Mouse (Mus musculus) CH12.LX (cell line): ENCODE measurements around the gene Igfbp2. TPM values are rescaled to one million over a fixed set of nuclear protein-coding genes. Genes with fewer than 3 reads are reported as not detected.

Source experiments
- DNase-seq: peaks from one replicate; pipeline ENCODE4 v3.0.0-alpha.2; 2013; ENCODE audit errors: extremely low read depth
- H3K27ac ChIP-seq: 2 replicates; pipeline ENCODE4 v1.5.1; 2012; ENCODE audit warnings: low read depth, mild to moderate bottlenecking, control low read depth, moderate library complexity; ENCODE audit not compliant: insufficient read depth
- H3K27me3 ChIP-seq: replicated peaks from 2 replicates; pipeline ENCODE3; 2012; ENCODE audit warnings: inconsistent platforms
- H3K36me3 ChIP-seq, 2 experiments: replicated peaks in 1 of 2; 2 replicates each; pipeline versions ENCODE3 to v1.6.1; 2012; ENCODE audit warnings: inconsistent platforms in 1 of 2, low read length in 1 of 2, mild to moderate bottlenecking in 1 of 2, mixed read lengths in 1 of 2, moderate library complexity in 1 of 2; ENCODE audit not compliant: control insufficient read depth in 1 of 2, insufficient read depth in 1 of 2
- H3K4me1 ChIP-seq, 2 experiments: 2 replicates each; pipeline ENCODE4 v1.6.1; 2012; ENCODE audit warnings: inconsistent platforms in 1 of 2, moderate library complexity in 1 of 2; ENCODE audit not compliant: insufficient read depth in 2 of 2, control insufficient read depth in 1 of 2
- H3K4me2 ChIP-seq: 2 replicates; pipeline ENCODE4 v1.6.1; 2012; ENCODE audit warnings: low read depth, mild to moderate bottlenecking, control low read depth; ENCODE audit not compliant: poor library complexity, insufficient read depth, severe bottlenecking
- H3K4me3 ChIP-seq, 3 experiments: fragments of 150-350 bp in 1 of 3; sonication (generic) in 1 of 3; replicated peaks in 1 of 3; 2 replicates each; pipeline versions ENCODE3 to v1.5.1; 2011 to 2012; ENCODE audit warnings: low read depth in 2 of 3, low read length in 2 of 3, mild to moderate bottlenecking in 2 of 3, moderate library complexity in 2 of 3, control low read depth in 1 of 3, improper control_type of control experiment in 1 of 3, inconsistent platforms in 1 of 3, mixed read lengths in 1 of 3; ENCODE audit not compliant: poor library complexity in 1 of 3
- H3K79me2 ChIP-seq: replicated peaks from 2 replicates; pipeline ENCODE4 v1.6.1; 2012; ENCODE audit warnings: mild to moderate bottlenecking, moderate library complexity; ENCODE audit not compliant: control insufficient read depth, poor library complexity, insufficient read depth, severe bottlenecking; ENCODE audit errors: extremely low read depth
- H3K9ac ChIP-seq: 2 replicates; pipeline ENCODE4 v1.6.1; 2012; ENCODE audit warnings: low read depth, mild to moderate bottlenecking, control low read depth, moderate library complexity; ENCODE audit not compliant: insufficient read depth
- H3K9me3 ChIP-seq: replicated peaks from 2 replicates; pipeline ENCODE3; 2012; ENCODE audit warnings: low read length, inconsistent platforms, mixed read lengths
- BHLHE40 ChIP-seq: IDR thresholded peaks from 2 replicates; pipeline ENCODE4 v1.6.1; 2011; ENCODE audit warnings: mild to moderate bottlenecking, low read depth, low read length, improper control_type of control experiment
- CHD1 ChIP-seq: IDR thresholded peaks from 2 replicates; pipeline ENCODE4 v1.6.1; 2012; ENCODE audit warnings: low read depth, low read length, improper control_type of control experiment, inconsistent platforms
- CHD2 ChIP-seq: IDR thresholded peaks from 2 replicates; pipeline ENCODE4 v1.6.1; 2011; ENCODE audit warnings: low read length, improper control_type of control experiment
- CTCF ChIP-seq, 2 experiments: IDR thresholded peaks in 1 of 2; conservative IDR thresholded peaks in 1 of 2; 2 replicates each; pipeline ENCODE4 v1.5.1; 2011 to 2012; ENCODE audit warnings: low read depth in 2 of 2, low read length in 2 of 2, improper control_type of control experiment in 1 of 2, inconsistent platforms in 1 of 2, mild to moderate bottlenecking in 1 of 2, moderate library complexity in 1 of 2
- E2F4 ChIP-seq: IDR thresholded peaks from 2 replicates; pipeline ENCODE4 v1.6.1; 2011; ENCODE audit warnings: low read depth, low read length, improper control_type of control experiment; ENCODE audit not compliant: insufficient replicate concordance
- ELF1 ChIP-seq: IDR thresholded peaks from 2 replicates; pipeline ENCODE4 v1.6.1; 2014; ENCODE audit warnings: low read depth, mild to moderate bottlenecking, inconsistent platforms, low read length, improper control_type of control experiment
- EP300 ChIP-seq: IDR thresholded peaks from 2 replicates; pipeline ENCODE4 v1.6.1; 2011; ENCODE audit warnings: low read length, improper control_type of control experiment
- HCFC1 ChIP-seq: IDR thresholded peaks from 2 replicates; pipeline ENCODE4 v1.6.1; 2012; ENCODE audit warnings: low read depth, mild to moderate bottlenecking, inconsistent platforms, low read length, improper control_type of control experiment
- IRF4 ChIP-seq: IDR thresholded peaks from 2 replicates; pipeline ENCODE4 v1.6.1; 2014; ENCODE audit warnings: low read depth, mild to moderate bottlenecking, inconsistent platforms, low read length, improper control_type of control experiment
- JUN ChIP-seq: IDR thresholded peaks from 2 replicates; pipeline ENCODE4 v1.6.1; 2011; ENCODE audit warnings: low read depth, mild to moderate bottlenecking, low read length, improper control_type of control experiment, moderate library complexity; ENCODE audit not compliant: insufficient read depth
- JUND ChIP-seq: conservative IDR thresholded peaks from 2 replicates; pipeline ENCODE4 v1.6.1; 2011; ENCODE audit warnings: low read depth, low read length, improper control_type of control experiment
- KAT2A ChIP-seq: IDR thresholded peaks from 2 replicates; pipeline ENCODE4 v1.6.1; 2012; ENCODE audit warnings: low read length, improper control_type of control experiment, inconsistent platforms; ENCODE audit not compliant: insufficient replicate concordance
- MAX ChIP-seq: IDR thresholded peaks from 2 replicates; pipeline ENCODE4 v1.6.1; 2011; ENCODE audit warnings: low read length, improper control_type of control experiment
- MEF2A ChIP-seq: IDR thresholded peaks from 2 replicates; pipeline ENCODE4 v1.6.1; 2014; ENCODE audit warnings: low read depth, mild to moderate bottlenecking, inconsistent platforms, low read length, improper control_type of control experiment, borderline replicate concordance
- MXI1 ChIP-seq: IDR thresholded peaks from 2 replicates; pipeline ENCODE4 v1.6.1; 2011; ENCODE audit warnings: mild to moderate bottlenecking, low read depth, low read length, improper control_type of control experiment
- MYC ChIP-seq: IDR thresholded peaks from 2 replicates; pipeline ENCODE4 v1.6.1; 2011; ENCODE audit warnings: low read depth, mild to moderate bottlenecking, improper control_type of control experiment, low read length
- PAX5 ChIP-seq: IDR thresholded peaks from 2 replicates; pipeline ENCODE4 v1.6.1; 2012; ENCODE audit warnings: low read length, inconsistent platforms, mixed read lengths
- POLR2A ChIP-seq: IDR thresholded peaks from 2 replicates; pipeline ENCODE4 v1.6.1; 2011; ENCODE audit warnings: low read depth, mild to moderate bottlenecking, improper control_type of control experiment, low read length
- POLR2AphosphoS2 ChIP-seq: IDR thresholded peaks from 2 replicates; pipeline ENCODE4 v1.6.1; 2011; ENCODE audit warnings: low read depth, low read length, improper control_type of control experiment
- RAD21 ChIP-seq: IDR thresholded peaks from 2 replicates; pipeline ENCODE4 v1.6.1; 2011; ENCODE audit warnings: low read depth, mild to moderate bottlenecking, low read length, improper control_type of control experiment, moderate library complexity
- SIN3A ChIP-seq: IDR thresholded peaks from 2 replicates; pipeline ENCODE4 v1.6.1; 2012; ENCODE audit warnings: low read length, improper control_type of control experiment, inconsistent platforms
- SMC3 ChIP-seq: IDR thresholded peaks from 2 replicates; pipeline ENCODE4 v1.6.1; 2011; ENCODE audit warnings: low read depth, low read length, improper control_type of control experiment
- TCF12 ChIP-seq: IDR thresholded peaks from 2 replicates; pipeline ENCODE4 v1.6.1; 2014; ENCODE audit warnings: low read depth, mild to moderate bottlenecking, inconsistent platforms, low read length, improper control_type of control experiment
- UBTF ChIP-seq: IDR thresholded peaks from 2 replicates; pipeline ENCODE4 v1.6.1; 2012; ENCODE audit warnings: low read depth, mild to moderate bottlenecking, inconsistent platforms, low read length, improper control_type of control experiment, moderate library complexity
- ZC3H11A ChIP-seq: IDR thresholded peaks from 2 replicates; pipeline ENCODE4 v1.6.1; 2012; ENCODE audit warnings: low read depth, mild to moderate bottlenecking, inconsistent platforms, low read length, improper control_type of control experiment
- ZKSCAN1 ChIP-seq: IDR thresholded peaks from 2 replicates; pipeline ENCODE4 v1.6.1; 2012; ENCODE audit warnings: low read depth, inconsistent platforms, low read length, improper control_type of control experiment, borderline replicate concordance
- ZNF384 ChIP-seq: IDR thresholded peaks from 2 replicates; pipeline ENCODE4 v1.6.1; 2012; ENCODE audit warnings: low read depth, low read length, improper control_type of control experiment, inconsistent platforms
- dilution Hi-C: fragments of 300-500 bp; cut with MboI; formaldehyde crosslinking; loops from 2 replicates; pipeline ENCODE4 v1.14.3; 2020; ENCODE audit warnings: low sequenced_read_pairs; ENCODE audit not compliant: extremely low pct_unique_long_range_greater_than_20kb, extremely low pct_ligation_motif_present
- in situ Hi-C: fragments of 300-500 bp; cut with MboI; formaldehyde crosslinking; loops from 3 replicates; pipeline ENCODE4 v1.14.3; 2019; ENCODE audit warnings: low sequenced_read_pairs, low pct_ligation_motif_present, low pct_unique_long_range_greater_than_20kb, mixed read lengths
- polyA plus RNA-seq: library from polyadenylated mRNA; unstranded; fragments of >175 nt; gene quantifications from 2 replicates; pipeline ENCODE4 v1.2.1, GENCODE M21; 2012; ENCODE audit warnings: low read depth; ENCODE audit not compliant: insufficient read length
- total RNA-seq, 2 experiments: library from RNA; depleted of rRNA; stranded (reverse); fragments of 300-350 nt in 1 of 2; fragments of >200 nt in 1 of 2; gene quantifications; 2 replicates each; pipeline ENCODE4 v1.2.3; 2012 to 2014

Gene Igfbp2
- total and polyA plus RNA-seq, 3 experiments = 294 to 662 (median 350) TPM

DNA sequence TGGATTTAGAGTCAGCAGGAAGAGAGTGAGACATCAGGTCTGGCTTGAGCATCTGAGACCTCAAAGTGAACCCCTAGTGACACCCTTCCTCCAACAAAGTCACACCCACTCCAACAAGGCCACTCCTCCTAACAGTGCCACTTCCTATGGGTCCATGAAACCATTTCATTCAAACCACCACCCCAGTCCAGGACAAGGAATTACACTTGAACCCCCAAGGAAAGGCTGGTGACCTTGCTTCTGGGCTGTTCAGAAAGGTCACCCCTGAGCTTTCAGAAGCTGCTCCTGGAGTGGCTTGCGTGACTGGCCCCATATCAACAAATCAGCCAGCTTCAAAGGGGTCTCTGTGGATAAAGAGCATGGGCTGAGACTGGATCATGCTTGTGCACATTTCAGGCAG lies 29.5 kb downstream of the Igfbp2 start:
- TF ChIP-seq POLR2A = no peak
- TF ChIP-seq JUND = no peak
- no peak for TF ChIP-seq UBTF
- no peak for TF ChIP-seq ZKSCAN1
- TF ChIP-seq POLR2AphosphoS2 = peak; percentile 54; the same call in 1 of the 2 replicates
- no peak for TF ChIP-seq HCFC1
- TF ChIP-seq MYC = no peak
- TF ChIP-seq, all 38 proteins: peak for 1
- Histone ChIP-seq H3K27ac (no peak overlapping the region), H3K36me3 (peaks cover 43 to 48% of the 10 kb centered on the region in 2 experiments), H3K4me3 (no peak overlapping the region), H3K9me3 (peaks cover 3% of the 10 kb centered on the region), H3K9ac (no peak overlapping the region), H3K4me2 (no peak overlapping the region), H3K4me1 (peaks cover 4 to 24% of the 10 kb centered on the region in 2 experiments; a peak in 3 of 4 replicates), H3K27me3 (no peaks in the 10 kb centered on the region), H3K79me2 (no peaks in the 10 kb centered on the region)
- no peak for DNase-seq
- dilution Hi-C loops (no loop called here), in situ Hi-C loops (loop anchor here (25.0 kb wide), 1 partner anchor 266 kb away; the partner anchor contains the start of gene Smarcal1)

- Histone ChIP-seq H3K9ac (no peak overlapping the region; the same call in 1 of the 2 replicates), H3K4me3 (no peak overlapping the region), H3K79me2 (no peaks in the 10 kb centered on the region), H3K4me2 (peak overlapping the region; percentile 61; the same call in 1 of the 2 replicates), H3K36me3 (peaks cover 35 to 40% of the 10 kb centered on the region in 2 experiments), H3K27me3 (peaks cover 6% of the 10 kb centered on the region), H3K27ac (peak overlapping the region; percentile 16; the same call in 1 of the 2 replicates)
- DNase-seq = peak; percentile 74
- in situ Hi-C loops = loop anchor here (25.0 kb wide), 1 partner anchor 267 kb away; the partner anchor contains the start of gene Smarcal1
- TF ChIP-seq CHD1 = no peak
- TF ChIP-seq EP300 = no peak
- 0 out of 2 replicates have a peak, but pooled peaks have one; percentile 24 for TF ChIP-seq BHLHE40
- no peak for TF ChIP-seq ZNF384
- peak; percentile 62; the same call in 1 of the 2 replicates for TF ChIP-seq SIN3A
- peak; percentile 74; the same call in 1 of the 2 replicates for TF ChIP-seq MEF2A
- no peak for TF ChIP-seq E2F4
- no peak for TF ChIP-seq ZKSCAN1
- peak; percentile 45; the same call in 1 of the 2 replicates for TF ChIP-seq TCF12
- no peak for TF ChIP-seq POLR2AphosphoS2
- peak; percentile 85 to 99 for TF ChIP-seq CTCF (conservative IDR thresholded peaks at IDR 0.05 in 1 of 2, IDR thresholded peaks at IDR 0.05 in 1 of 2; ENCODE audit: low read depth in 2 of 2, low read length in 2 of 2)
- TF ChIP-seq PAX5 = no peak
- TF ChIP-seq SMC3 = peak; percentile 98
- peak; percentile 40; the same call in 1 of the 2 replicates for TF ChIP-seq ELF1
- TF ChIP-seq MXI1 = 0 out of 2 replicates have a peak, but pooled peaks have one; percentile 17
- TF ChIP-seq KAT2A = no peak
- TF ChIP-seq JUND = peak; percentile 40; the same call in 1 of the 2 replicates
- TF ChIP-seq JUN = no peak
- TF ChIP-seq POLR2A = no peak
- TF ChIP-seq MAX = peak; percentile 67; the same call in 1 of the 2 replicates
- peak; percentile 18; the same call in 1 of the 2 replicates for TF ChIP-seq CHD2
- TF ChIP-seq RAD21 = peak; percentile 9
- peak; percentile 98 for TF ChIP-seq ZC3H11A
- TF ChIP-seq HCFC1 = no peak
- peak; percentile 62 for TF ChIP-seq IRF4
- TF ChIP-seq, all 38 proteins: peak for 14
- Histone ChIP-seq H3K9me3 (peaks cover 3% of the 10 kb centered on the region), H3K4me1 (peaks cover 4 to 20% of the 10 kb centered on the region in 2 experiments; a peak in 3 of 4 replicates)
- dilution Hi-C loops = no loop called here
Observed at GRCm38 (mm10) chr1:72854337-72855237, 30.3 kb downstream of the Igfbp2 start.
